Mouse (Mus musculus): ENCODE data around the gene Gprc5c. TPM values are rescaled to one million over a fixed set of nuclear protein-coding genes. Genes with fewer than 3 reads are reported as not detected.

The Gprc5c gene
- total and polyA plus RNA-seq, 3 experiments = not detected

DNA sequence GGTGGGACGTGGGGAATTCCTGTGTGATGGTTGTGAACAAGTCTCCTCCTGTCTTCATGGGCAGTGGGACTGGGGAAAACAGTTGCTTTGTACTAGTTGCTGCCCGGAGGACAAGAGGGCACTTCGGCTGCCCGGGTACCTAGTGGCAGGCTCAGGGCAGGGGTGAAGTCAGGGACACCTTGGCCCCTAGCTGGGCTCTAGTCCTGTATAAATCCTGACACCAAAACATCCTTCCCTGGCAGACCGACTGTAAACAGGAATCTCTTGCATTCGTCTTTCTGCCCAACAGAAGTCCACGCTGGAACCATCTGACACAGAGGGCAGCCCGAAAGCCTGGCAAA is 20.5 kb upstream of the Gprc5c start:
- peaks cover 0 to 18% of the 10 kb centered on the region in 2 experiments; a peak in 2 of 4 replicates for H3K4me1 ChIP-seq (ENCODE audit: control insufficient read depth in 1 of 2, insufficient read depth in 2 of 2)
- no peak overlapping the region for H3K9ac ChIP-seq (ENCODE audit: insufficient read depth, low read depth)
- TF ChIP-seq CTCF (conservative IDR thresholded peaks at IDR 0.05 in 1 of 2, IDR thresholded peaks at IDR 0.05 in 1 of 2; ENCODE audit: low read depth in 2 of 2, low read length in 2 of 2) (no peak), MAX (IDR thresholded peaks at IDR 0.05; ENCODE audit: low read length) (no peak)
- H3K79me2 ChIP-seq (replicated peaks; ENCODE audit: control insufficient read depth, extremely low read depth, insufficient read depth, poor library complexity, severe bottlenecking) = no peaks in the 10 kb centered on the region
- no peaks in the 10 kb centered on the region for H3K9me3 ChIP-seq (replicated peaks; ENCODE audit: low read length)
- no peaks in the 10 kb centered on the region for H3K36me3 ChIP-seq (replicated peaks in 1 of 2; ENCODE audit: control insufficient read depth in 1 of 2, insufficient read depth in 1 of 2, low read length in 1 of 2)
- dilution Hi-C loops (cut with MboI; ENCODE audit: extremely low pct_ligation_motif_present, extremely low pct_unique_long_range_greater_than_20kb, low sequenced_read_pairs) (no loop called here), in situ Hi-C loops (cut with MboI; ENCODE audit: low pct_ligation_motif_present, low pct_unique_long_range_greater_than_20kb, low sequenced_read_pairs) (no loop called here)
- H3K4me3 ChIP-seq (replicated peaks in 1 of 3; ENCODE audit: low read depth in 2 of 3, low read length in 2 of 3, poor library complexity in 1 of 3) = no peak overlapping the region
- H3K4me2 ChIP-seq (ENCODE audit: insufficient read depth, low read depth, poor library complexity, severe bottlenecking) = no peak overlapping the region
- DNase-seq (ENCODE audit: extremely low read depth) = no peak
- no peak overlapping the region for H3K27ac ChIP-seq (ENCODE audit: insufficient read depth, low read depth)
- peaks cover 7% of the 10 kb centered on the region for H3K27me3 ChIP-seq (replicated peaks)

DNA sequence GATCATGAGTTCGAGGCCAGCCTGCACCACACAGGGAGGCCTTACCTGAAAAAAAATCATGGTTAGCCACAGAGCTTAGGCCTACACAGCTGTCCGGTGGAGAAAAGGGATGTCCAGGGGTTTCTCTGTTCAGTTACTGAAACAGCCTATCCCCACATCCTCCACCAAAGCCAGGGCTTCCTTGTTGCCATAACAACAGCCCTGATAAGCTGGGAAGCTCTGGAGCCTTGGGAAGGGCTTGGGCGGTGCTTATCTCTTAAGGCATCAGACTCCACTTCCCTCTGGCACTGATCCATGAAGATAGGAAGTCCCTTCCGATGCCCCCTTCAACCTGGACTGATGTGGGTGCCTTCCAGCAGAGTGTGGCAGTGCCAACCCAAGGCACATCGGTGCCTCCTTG is 17.8 kb upstream of the Gprc5c start:
- Histone ChIP-seq H3K79me2 (replicated peaks; ENCODE audit: control insufficient read depth, extremely low read depth, insufficient read depth, poor library complexity, severe bottlenecking) (no peaks in the 10 kb centered on the region), H3K4me3 (replicated peaks in 1 of 3; ENCODE audit: low read depth in 2 of 3, low read length in 2 of 3, poor library complexity in 1 of 3) (no peak overlapping the region), H3K4me1 (ENCODE audit: control insufficient read depth in 1 of 2, insufficient read depth in 2 of 2) (peaks cover 0 to 13% of the 10 kb centered on the region in 2 experiments; a peak in 2 of 4 replicates), H3K27me3 (replicated peaks) (peaks cover 2% of the 10 kb centered on the region), H3K27ac (ENCODE audit: insufficient read depth, low read depth) (no peak overlapping the region), H3K9me3 (replicated peaks; ENCODE audit: low read length) (no peaks in the 10 kb centered on the region), H3K4me2 (ENCODE audit: insufficient read depth, low read depth, poor library complexity, severe bottlenecking) (no peak overlapping the region), H3K9ac (ENCODE audit: insufficient read depth, low read depth) (no peak overlapping the region), H3K36me3 (replicated peaks in 1 of 2; ENCODE audit: control insufficient read depth in 1 of 2, insufficient read depth in 1 of 2, low read length in 1 of 2) (no peaks in the 10 kb centered on the region)
- no peak for TF ChIP-seq ZC3H11A (IDR thresholded peaks at IDR 0.05; ENCODE audit: low read depth, low read length)
- no peak for TF ChIP-seq SIN3A (IDR thresholded peaks at IDR 0.05; ENCODE audit: low read length)
- no peak for TF ChIP-seq UBTF (IDR thresholded peaks at IDR 0.05; ENCODE audit: low read depth, low read length)
- TF ChIP-seq ETS1 (conservative IDR thresholded peaks at IDR 0.05; ENCODE audit: low read depth, low read length) = no peak
- TF ChIP-seq IRF4 (IDR thresholded peaks at IDR 0.05; ENCODE audit: low read depth, low read length) = no peak
- TF ChIP-seq RCOR1 (conservative IDR thresholded peaks at IDR 0.05; ENCODE audit: low read depth, low read length) = no peak
- TF ChIP-seq MXI1 (IDR thresholded peaks at IDR 0.05; ENCODE audit: low read depth, low read length) = no peak
- TF ChIP-seq CHD2 (IDR thresholded peaks at IDR 0.05; ENCODE audit: low read length) = no peak
- no peak for TF ChIP-seq EP300 (IDR thresholded peaks at IDR 0.05; ENCODE audit: low read length)
- no peak for TF ChIP-seq USF1 (IDR thresholded peaks at IDR 0.05; ENCODE audit: low read depth, low read length)
- TF ChIP-seq MAZ (IDR thresholded peaks at IDR 0.05; ENCODE audit: low read depth, low read length) = no peak
- dilution Hi-C loops (cut with MboI; ENCODE audit: extremely low pct_ligation_motif_present, extremely low pct_unique_long_range_greater_than_20kb, low sequenced_read_pairs) = no loop called here
- in situ Hi-C loops (cut with MboI; ENCODE audit: low pct_ligation_motif_present, low pct_unique_long_range_greater_than_20kb, low sequenced_read_pairs) = no loop called here
- no peak for DNase-seq (ENCODE audit: extremely low read depth)

DNA sequence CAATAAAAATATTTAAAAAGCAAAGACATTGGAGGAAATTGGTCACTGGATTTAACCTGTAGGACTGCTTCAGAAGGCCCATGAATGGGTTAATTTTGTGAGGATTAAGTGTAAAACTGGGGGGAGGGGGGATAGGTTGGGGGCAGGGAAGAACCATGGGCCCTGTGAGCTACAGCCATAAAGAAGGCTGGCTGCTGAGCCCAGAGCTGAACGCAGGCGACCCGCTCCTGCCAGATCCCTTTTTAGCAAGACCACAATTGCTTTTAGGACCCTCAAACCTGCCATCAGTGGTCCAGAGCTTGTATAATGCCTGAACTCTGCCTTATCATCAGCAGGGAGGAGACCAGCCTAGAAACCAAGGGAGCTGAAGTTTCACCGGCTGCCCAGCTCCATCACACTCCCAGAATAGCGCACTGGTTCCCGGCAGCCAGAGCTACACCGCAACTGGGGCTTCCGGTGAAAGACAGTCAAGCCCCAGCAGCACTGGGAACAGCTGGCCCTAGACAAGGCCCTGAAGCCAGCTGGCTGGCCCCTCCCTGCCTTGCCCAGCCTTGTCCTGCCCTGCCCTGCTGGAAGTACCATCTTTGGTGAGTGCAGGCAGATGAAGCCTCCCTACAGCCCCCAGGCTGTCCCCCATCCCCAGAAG is 7.0 kb upstream of the Gprc5c start:
- no peak overlapping the region for H3K27ac ChIP-seq (ENCODE audit: insufficient read depth, low read depth)
- peaks cover 10% of the 10 kb centered on the region for H3K9me3 ChIP-seq (replicated peaks; ENCODE audit: low read length)
- no peaks in the 10 kb centered on the region for H3K79me2 ChIP-seq (replicated peaks; ENCODE audit: control insufficient read depth, extremely low read depth, insufficient read depth, poor library complexity, severe bottlenecking)
- dilution Hi-C loops (cut with MboI; ENCODE audit: extremely low pct_ligation_motif_present, extremely low pct_unique_long_range_greater_than_20kb, low sequenced_read_pairs) (no loop called here), in situ Hi-C loops (cut with MboI; ENCODE audit: low pct_ligation_motif_present, low pct_unique_long_range_greater_than_20kb, low sequenced_read_pairs) (no loop called here)
- no peak overlapping the region for H3K4me3 ChIP-seq (replicated peaks in 1 of 3; ENCODE audit: low read depth in 2 of 3, low read length in 2 of 3, poor library complexity in 1 of 3)
- H3K4me2 ChIP-seq (ENCODE audit: insufficient read depth, low read depth, poor library complexity, severe bottlenecking) = no peak overlapping the region
- TF ChIP-seq CHD1 (IDR thresholded peaks at IDR 0.05; ENCODE audit: low read depth, low read length) = no peak
- TF ChIP-seq RAD21 (IDR thresholded peaks at IDR 0.05; ENCODE audit: low read depth, low read length) = no peak
- no peak for TF ChIP-seq KAT2A (IDR thresholded peaks at IDR 0.05; ENCODE audit: insufficient replicate concordance, low read length)
- TF ChIP-seq TCF12 (IDR thresholded peaks at IDR 0.05; ENCODE audit: low read depth, low read length) = no peak
- TF ChIP-seq JUN (IDR thresholded peaks at IDR 0.05; ENCODE audit: insufficient read depth, low read depth, low read length) = no peak
- TF ChIP-seq POLR2A (IDR thresholded peaks at IDR 0.05; ENCODE audit: low read depth, low read length) = no peak
- TF ChIP-seq HCFC1 (IDR thresholded peaks at IDR 0.05; ENCODE audit: low read depth, low read length) = no peak
- no peak for TF ChIP-seq EP300 (IDR thresholded peaks at IDR 0.05; ENCODE audit: low read length)
- TF ChIP-seq TBP (conservative IDR thresholded peaks at IDR 0.05; ENCODE audit: low read depth, low read length) = no peak
- peaks cover 6% of the 10 kb centered on the region for H3K27me3 ChIP-seq (replicated peaks)
- no peak overlapping the region for H3K9ac ChIP-seq (ENCODE audit: insufficient read depth, low read depth)
- H3K36me3 ChIP-seq (replicated peaks in 1 of 2; ENCODE audit: control insufficient read depth in 1 of 2, insufficient read depth in 1 of 2, low read length in 1 of 2) = no peaks in the 10 kb centered on the region
- H3K4me1 ChIP-seq (ENCODE audit: control insufficient read depth in 1 of 2, insufficient read depth in 2 of 2) = peaks cover 0 to 2% of the 10 kb centered on the region in 2 experiments; a peak in 2 of 4 replicates
- DNase-seq (ENCODE audit: extremely low read depth) = no peak
